Mouse (Mus musculus) gastrocnemius, adult 2 months (tissue): ENCODE data around the gene Vmn1r27. TPM values are rescaled to one million over a fixed set of nuclear protein-coding genes. Genes with fewer than 3 reads are reported as not detected.

Experiments
- DNase-seq: peaks from one replicate; pipeline ENCODE4 v3.0.0; 2022
- H3K27ac ChIP-seq: fragments of 200-600 bp; 2 replicates; pipeline ENCODE4 v1.8.1; 2022; ENCODE audit warnings: mild to moderate bottlenecking
- H3K4me3 ChIP-seq: fragments of 200-600 bp; 2 replicates; pipeline ENCODE4 v1.8.1; 2022; ENCODE audit warnings: mild to moderate bottlenecking, moderate library complexity
- CTCF ChIP-seq: fragments of 200-600 bp; IDR thresholded peaks from 2 replicates; pipeline ENCODE4 v1.8.1; 2022; ENCODE audit warnings: antibody characterized with exemption, mild to moderate bottlenecking, moderate library complexity
- intact Hi-C: fragments of 180-260 bp; cut with DNase I; formaldehyde crosslinking; loops from one replicate; pipeline ENCODE4 v1.15.1; 2025
- long read RNA-seq, 2 experiments: library from polyadenylated mRNA; stranded (forward); transcript quantifications; one replicate each; pipeline ENCODE4 v2.0.0; 2021
- total RNA-seq, 2 experiments: library from RNA; stranded (reverse); gene quantifications; 2 replicates each; pipeline ENCODE4 v1.2.3; 2021

Gene Vmn1r27
- not detected for total RNA-seq
- long read RNA-seq, experiment 1 = 0 reads
- long read RNA-seq, experiment 2 = 0 reads

- DNase-seq = no peak
- Histone ChIP-seq H3K4me3 (no peak within 1 kb of the TSS), H3K27ac (no peak within 1 kb of the TSS)
- intact Hi-C loops = no loop called here
- TF ChIP-seq CTCF = no peak
These were observed at the start of gene Vmn1r27 for GRCm38 (mm10) chr6:58218721-58219120. Vmn1r27 (minus strand) TSS chr6:58218821.

GRCm38 (mm10) chr6:58261737-58262136 is 43.1 kb upstream of the Vmn1r27 start, which contains the start of gene Vmn1r28:
Vmn1r28 (plus strand) TSS chr6:58262037.
- Histone ChIP-seq H3K27ac (no peak within 1 kb of the TSS), H3K4me3 (no peak within 1 kb of the TSS)
- no peak for TF ChIP-seq CTCF
- intact Hi-C loops = no loop called here
- DNase-seq = no peak

- H3K4me3 ChIP-seq = no peak overlapping the region
- intact Hi-C loops = no loop called here
- DNase-seq = no peak
- no peak overlapping the region for H3K27ac ChIP-seq
- TF ChIP-seq CTCF = no peak
These were observed 2.5 kb downstream of the Vmn1r27 start for GRCm38 (mm10) chr6:58216119-58216518.

Other genes with a start within 250 kb of the Vmn1r27 start
- gene Vmn1r25, start 238.0 kb downstream of the Vmn1r27 start, total RNA-seq = not detected
- not detected for gene Vmn1r26, start 203.7 kb downstream of the Vmn1r27 start, total RNA-seq
- not detected for gene Vmn1r28, start 43.2 kb upstream of the Vmn1r27 start, total RNA-seq
- not detected for gene Vmn1r29, start 82.7 kb upstream of the Vmn1r27 start, total RNA-seq
- not detected for gene Vmn1r30, start 224.6 kb upstream of the Vmn1r27 start, total RNA-seq